Mouse (Mus musculus) MEL (cell line): Measurements from ENCODE around the gene Acvr1. TPM values are rescaled to one million over a fixed set of nuclear protein-coding genes. Genes with fewer than 3 reads are reported as not detected.

Source experiments
- DNase-seq: peaks from one replicate; pipeline ENCODE4 v3.0.0; 2011; ENCODE audit warnings: low read depth, low spot score
- H3K27ac ChIP-seq: 2 replicates; pipeline ENCODE4 v1.5.1; 2012; ENCODE audit warnings: low read depth, mild to moderate bottlenecking, control low read depth, low read length, moderate library complexity; ENCODE audit not compliant: control insufficient read depth
- H3K27me3 ChIP-seq, 2 experiments: fragments of 150-350 bp in 1 of 2; sonication (generic) in 1 of 2; 2 replicates each; pipeline ENCODE4 v1.6.1; 2012; ENCODE audit warnings: low read length in 2 of 2, mild to moderate bottlenecking in 2 of 2, improper control_type of control experiment in 1 of 2, moderate library complexity in 1 of 2; ENCODE audit not compliant: insufficient read depth in 2 of 2, control insufficient read depth in 1 of 2
- H3K36me3 ChIP-seq, 2 experiments: 2 replicates each; pipeline ENCODE4 v1.6.1; 2012 to 2014; ENCODE audit warnings: low read length in 2 of 2, improper control_type of control experiment in 1 of 2, inconsistent platforms in 1 of 2, mild to moderate bottlenecking in 1 of 2; ENCODE audit not compliant: insufficient read depth in 2 of 2, control insufficient read depth in 1 of 2
- H3K4me1 ChIP-seq, 2 experiments: fragments of 150-350 bp in 1 of 2; sonication (generic) in 1 of 2; 2 replicates each; pipeline ENCODE4 v1.6.1; 2012; ENCODE audit warnings: low read length in 2 of 2, improper control_type of control experiment in 1 of 2, mild to moderate bottlenecking in 1 of 2; ENCODE audit not compliant: insufficient read depth in 2 of 2, control insufficient read depth in 1 of 2
- H3K4me3 ChIP-seq, 2 experiments: fragments of 150-350 bp in 1 of 2; sonication (generic) in 1 of 2; 2 replicates each; pipeline ENCODE4 v1.5.1; 2012; ENCODE audit warnings: low read depth in 2 of 2, low read length in 2 of 2, mild to moderate bottlenecking in 2 of 2, moderate library complexity in 2 of 2, control low read depth in 1 of 2, improper control_type of control experiment in 1 of 2; ENCODE audit not compliant: control insufficient read depth in 1 of 2, insufficient read depth in 1 of 2
- H3K79me2 ChIP-seq: 2 replicates; pipeline ENCODE4 v1.6.1; 2012; ENCODE audit warnings: mild to moderate bottlenecking, low read length, moderate library complexity; ENCODE audit not compliant: control insufficient read depth, poor library complexity, insufficient read depth
- H3K9ac ChIP-seq: 2 replicates; pipeline ENCODE4 v1.6.1; 2012; ENCODE audit warnings: low read depth, mild to moderate bottlenecking, control low read depth, low read length, moderate library complexity; ENCODE audit not compliant: control insufficient read depth, poor library complexity, severe bottlenecking
- H3K9me3 ChIP-seq: fragments of 150-350 bp; sonication (generic); replicated peaks from 2 replicates; pipeline ENCODE4 v1.6.1; 2012; ENCODE audit warnings: mild to moderate bottlenecking, low read length, improper control_type of control experiment, moderate library complexity; ENCODE audit not compliant: insufficient read depth
- CHD2 ChIP-seq: IDR thresholded peaks from 2 replicates; pipeline ENCODE4 v1.6.1; 2011; ENCODE audit warnings: low read length, improper control_type of control experiment
- CTCF ChIP-seq, 3 experiments: IDR thresholded peaks in 2 of 3; conservative IDR thresholded peaks in 1 of 3; 2 replicates each; pipeline ENCODE4 v1.5.1; 2011 to 2012; ENCODE audit warnings: low read length in 3 of 3, low read depth in 2 of 3, mild to moderate bottlenecking in 2 of 3, improper control_type of control experiment in 1 of 3, inconsistent platforms in 1 of 3, mixed read lengths in 1 of 3, moderate library complexity in 1 of 3; ENCODE audit not compliant: control insufficient read depth in 1 of 3, insufficient read depth in 1 of 3, poor library complexity in 1 of 3, severe bottlenecking in 1 of 3
- E2F4 ChIP-seq: IDR thresholded peaks from 2 replicates; pipeline ENCODE4 v1.6.1; 2011; ENCODE audit warnings: low read depth, low read length, improper control_type of control experiment, borderline replicate concordance
- ELF1 ChIP-seq: IDR thresholded peaks from 2 replicates; pipeline ENCODE4 v1.6.1; 2014; ENCODE audit warnings: low read depth, mild to moderate bottlenecking, inconsistent platforms, low read length, improper control_type of control experiment, moderate library complexity
- EP300 ChIP-seq, 2 experiments: IDR thresholded peaks; 2 replicates each; pipeline ENCODE4 v1.6.1; 2011; ENCODE audit warnings: improper control_type of control experiment in 2 of 2, low read length in 2 of 2, low read depth in 1 of 2, mild to moderate bottlenecking in 1 of 2
- ETS1 ChIP-seq: IDR thresholded peaks from 2 replicates; pipeline ENCODE4 v1.6.1; 2012; ENCODE audit warnings: low read depth, mild to moderate bottlenecking, inconsistent platforms, low read length, improper control_type of control experiment, moderate library complexity
- GABPA ChIP-seq: IDR thresholded peaks from 2 replicates; pipeline ENCODE4 v1.6.1; 2012; ENCODE audit warnings: low read depth, mild to moderate bottlenecking, inconsistent platforms, low read length, improper control_type of control experiment, moderate library complexity
- GATA1 ChIP-seq: IDR thresholded peaks from 2 replicates; pipeline ENCODE4 v1.6.1; 2011; ENCODE audit warnings: low read depth, low read length, improper control_type of control experiment
- MAFK ChIP-seq: IDR thresholded peaks from 2 replicates; pipeline ENCODE4 v1.6.1; 2011; ENCODE audit warnings: low read depth, mild to moderate bottlenecking, low read length, improper control_type of control experiment, borderline replicate concordance
- MAX ChIP-seq: IDR thresholded peaks from 2 replicates; pipeline ENCODE4 v1.6.1; 2011; ENCODE audit warnings: low read length, improper control_type of control experiment
- MEF2A ChIP-seq: IDR thresholded peaks from 2 replicates; pipeline ENCODE4 v1.6.1; 2014; ENCODE audit warnings: low read depth, mild to moderate bottlenecking, inconsistent platforms, low read length, improper control_type of control experiment; ENCODE audit not compliant: poor library complexity, insufficient replicate concordance, severe bottlenecking; ENCODE audit errors: extremely low read depth
- MYC ChIP-seq: IDR thresholded peaks from 2 replicates; pipeline ENCODE4 v1.6.1; 2011; ENCODE audit warnings: low read depth, mild to moderate bottlenecking, low read length, improper control_type of control experiment, moderate library complexity
- POLR2AphosphoS5 ChIP-seq: IDR thresholded peaks from 2 replicates; pipeline ENCODE4 v1.6.1; 2012; ENCODE audit warnings: low read depth, borderline replicate concordance, mild to moderate bottlenecking, inconsistent platforms, low read length, moderate library complexity, mixed read lengths
- SMC3 ChIP-seq: IDR thresholded peaks from 2 replicates; pipeline ENCODE4 v1.6.1; 2011; ENCODE audit warnings: low read depth, low read length, improper control_type of control experiment
- TAL1 ChIP-seq: IDR thresholded peaks from 2 replicates; pipeline ENCODE4 v1.6.1; 2012; ENCODE audit warnings: mild to moderate bottlenecking, inconsistent platforms, low read length, moderate library complexity, mixed read lengths
- TCF12 ChIP-seq: IDR thresholded peaks from 2 replicates; pipeline ENCODE4 v1.6.1; 2014; ENCODE audit warnings: low read depth, mild to moderate bottlenecking, inconsistent platforms, low read length, improper control_type of control experiment, moderate library complexity
- USF1 ChIP-seq: IDR thresholded peaks from 2 replicates; pipeline ENCODE4 v1.6.1; 2014; ENCODE audit warnings: low read depth, mild to moderate bottlenecking, inconsistent platforms, low read length, improper control_type of control experiment, moderate library complexity
- ZC3H11A ChIP-seq: IDR thresholded peaks from 2 replicates; pipeline ENCODE4 v1.6.1; 2012; ENCODE audit warnings: low read depth, mild to moderate bottlenecking, inconsistent platforms, low read length, improper control_type of control experiment
- ZKSCAN1 ChIP-seq: IDR thresholded peaks from 2 replicates; pipeline ENCODE4 v1.6.1; 2012; ENCODE audit warnings: low read depth, mild to moderate bottlenecking, inconsistent platforms, low read length, improper control_type of control experiment, moderate library complexity
- ZMIZ1 ChIP-seq: IDR thresholded peaks from 2 replicates; pipeline ENCODE4 v1.6.1; 2012; ENCODE audit warnings: low read depth, mild to moderate bottlenecking, inconsistent platforms, low read length, improper control_type of control experiment, moderate library complexity
- ZNF384 ChIP-seq: IDR thresholded peaks from 2 replicates; pipeline ENCODE4 v1.6.1; 2012; ENCODE audit warnings: low read depth, mild to moderate bottlenecking, inconsistent platforms, low read length, improper control_type of control experiment
- polyA plus RNA-seq, 2 experiments: library from polyadenylated mRNA; stranded (reverse) in 1 of 2; unstranded in 1 of 2; fragments of >175 nt in 1 of 2; fragments of >200 nt in 1 of 2; gene quantifications; 2 replicates each; pipeline versions ENCODE4 v1.2.1 to v1.2.4; 2012; ENCODE audit warnings: low replicate concordance in 2 of 2, low read depth in 1 of 2; ENCODE audit not compliant: insufficient read length in 2 of 2, insufficient read depth in 1 of 2, missing spikeins in 1 of 2
- total RNA-seq: library from RNA; depleted of rRNA; stranded (reverse); fragments of 300-350 nt; gene quantifications from 2 replicates; pipeline ENCODE4 v1.2.3, GENCODE M21; 2012

The Acvr1 gene
- total and polyA plus RNA-seq, 3 experiments: not detected

DNA sequence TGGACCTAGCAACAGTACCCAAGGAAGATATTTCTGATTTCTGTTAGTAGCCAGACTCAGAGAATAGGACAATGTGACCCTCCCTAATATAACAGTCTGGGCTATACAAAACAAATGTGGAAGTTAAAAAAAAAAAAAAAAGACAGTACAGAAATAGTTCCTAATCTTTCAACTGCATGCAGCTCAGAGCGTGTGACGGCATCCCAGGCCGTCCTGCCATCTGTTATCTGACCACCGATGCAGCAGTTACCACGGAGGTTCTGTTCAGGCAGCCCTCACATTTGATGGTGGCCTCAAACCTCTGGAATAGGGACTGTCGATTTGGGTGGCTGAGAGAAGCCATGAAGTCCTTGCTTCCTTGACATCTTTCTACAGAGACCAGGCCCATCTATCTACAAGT lies 22.6 kb downstream of the Acvr1 start:
- no peaks in the 10 kb centered on the region for H3K36me3 ChIP-seq
- no peak for TF ChIP-seq GATA1
- TF ChIP-seq E2F4: no peak
- TF ChIP-seq USF1: no peak
- no peak for TF ChIP-seq CHD2
- TF ChIP-seq CTCF (IDR thresholded peaks at IDR 0.05 in 2 of 3, conservative IDR thresholded peaks at IDR 0.05 in 1 of 3; ENCODE audit: control insufficient read depth in 1 of 3, insufficient read depth in 1 of 3, low read depth in 2 of 3, low read length in 3 of 3, poor library complexity in 1 of 3, severe bottlenecking in 1 of 3): no peak
- TF ChIP-seq ETS1: no peak
- no peak for TF ChIP-seq MAFK
- TF ChIP-seq ZNF384: no peak
- TF ChIP-seq ZC3H11A: no peak
- no peak for TF ChIP-seq GABPA
- no peak overlapping the region for H3K9ac ChIP-seq
- H3K4me3 ChIP-seq: no peak overlapping the region
- no peak for DNase-seq
- no peak overlapping the region for H3K27ac ChIP-seq
- H3K9me3 ChIP-seq: no peaks in the 10 kb centered on the region
- H3K79me2 ChIP-seq: no peaks in the 10 kb centered on the region
- H3K27me3 ChIP-seq: no peaks in the 10 kb centered on the region; a peak in 1 of 4 replicates
- no peaks in the 10 kb centered on the region for H3K4me1 ChIP-seq

DNA sequence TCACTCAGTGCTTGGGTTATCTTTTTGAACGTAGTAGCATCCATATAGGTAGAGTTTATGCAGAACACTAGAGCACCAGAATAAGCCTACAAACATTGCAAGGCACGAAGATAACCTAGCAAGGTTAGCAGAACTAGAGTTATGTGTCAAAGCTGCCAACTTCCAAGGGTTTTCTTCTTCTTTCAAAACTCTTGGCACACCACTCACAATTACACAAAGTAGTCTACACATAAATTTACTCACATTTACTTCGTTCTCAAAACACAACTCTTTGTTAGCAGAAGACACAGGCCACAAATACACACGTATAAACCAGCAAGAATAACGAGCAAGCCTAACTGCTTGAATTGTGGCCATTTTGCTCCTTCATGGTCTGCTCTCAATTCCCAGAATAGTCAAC lies 23.7 kb downstream of the Acvr1 start:
- Histone ChIP-seq H3K27ac (no peak overlapping the region), H3K4me1 (no peaks in the 10 kb centered on the region), H3K79me2 (no peaks in the 10 kb centered on the region), H3K9me3 (no peaks in the 10 kb centered on the region), H3K9ac (no peak overlapping the region), H3K4me3 (no peak overlapping the region), H3K27me3 (no peaks in the 10 kb centered on the region; a peak in 1 of 4 replicates), H3K36me3 (no peaks in the 10 kb centered on the region)
- TF ChIP-seq ZMIZ1 (no peak), MYC (no peak), SMC3 (no peak), TAL1 (no peak), POLR2AphosphoS5 (no peak), CHD2 (no peak), GATA1 (no peak), CTCF (IDR thresholded peaks at IDR 0.05 in 2 of 3, conservative IDR thresholded peaks at IDR 0.05 in 1 of 3; ENCODE audit: control insufficient read depth in 1 of 3, insufficient read depth in 1 of 3, low read depth in 2 of 3, low read length in 3 of 3, poor library complexity in 1 of 3, severe bottlenecking in 1 of 3) (no peak), MEF2A (no peak), ELF1 (no peak), TCF12 (no peak), ZKSCAN1 (no peak), MAX (no peak), MAFK (no peak), E2F4 (no peak), EP300 (IDR thresholded peaks at IDR 0.05; ENCODE audit: low read depth in 1 of 2, low read length in 2 of 2) (no peak)
- no peak for DNase-seq
